Mouse (Mus musculus) MEL (cell line): ENCODE measurements around the gene Pelp1. TPM values are rescaled to one million over a fixed set of nuclear protein-coding genes. Genes with fewer than 3 reads are reported as not detected.

Source experiments
- DNase-seq: peaks from one replicate; pipeline ENCODE4 v3.0.0; 2011; ENCODE audit warnings: low read depth, low spot score
- H3K27ac ChIP-seq: 2 replicates; pipeline ENCODE4 v1.5.1; 2012; ENCODE audit warnings: low read depth, mild to moderate bottlenecking, control low read depth, low read length, moderate library complexity; ENCODE audit not compliant: control insufficient read depth
- H3K27me3 ChIP-seq, 2 experiments: fragments of 150-350 bp in 1 of 2; sonication (generic) in 1 of 2; 2 replicates each; pipeline ENCODE4 v1.6.1; 2012; ENCODE audit warnings: low read length in 2 of 2, mild to moderate bottlenecking in 2 of 2, improper control_type of control experiment in 1 of 2, moderate library complexity in 1 of 2; ENCODE audit not compliant: insufficient read depth in 2 of 2, control insufficient read depth in 1 of 2
- H3K36me3 ChIP-seq, 2 experiments: 2 replicates each; pipeline ENCODE4 v1.6.1; 2012 to 2014; ENCODE audit warnings: low read length in 2 of 2, improper control_type of control experiment in 1 of 2, inconsistent platforms in 1 of 2, mild to moderate bottlenecking in 1 of 2; ENCODE audit not compliant: insufficient read depth in 2 of 2, control insufficient read depth in 1 of 2
- H3K4me1 ChIP-seq, 2 experiments: fragments of 150-350 bp in 1 of 2; sonication (generic) in 1 of 2; 2 replicates each; pipeline ENCODE4 v1.6.1; 2012; ENCODE audit warnings: low read length in 2 of 2, improper control_type of control experiment in 1 of 2, mild to moderate bottlenecking in 1 of 2; ENCODE audit not compliant: insufficient read depth in 2 of 2, control insufficient read depth in 1 of 2
- H3K4me3 ChIP-seq, 2 experiments: fragments of 150-350 bp in 1 of 2; sonication (generic) in 1 of 2; 2 replicates each; pipeline ENCODE4 v1.5.1; 2012; ENCODE audit warnings: low read depth in 2 of 2, low read length in 2 of 2, mild to moderate bottlenecking in 2 of 2, moderate library complexity in 2 of 2, control low read depth in 1 of 2, improper control_type of control experiment in 1 of 2; ENCODE audit not compliant: control insufficient read depth in 1 of 2, insufficient read depth in 1 of 2
- H3K79me2 ChIP-seq: 2 replicates; pipeline ENCODE4 v1.6.1; 2012; ENCODE audit warnings: mild to moderate bottlenecking, low read length, moderate library complexity; ENCODE audit not compliant: control insufficient read depth, poor library complexity, insufficient read depth
- H3K9ac ChIP-seq: 2 replicates; pipeline ENCODE4 v1.6.1; 2012; ENCODE audit warnings: low read depth, mild to moderate bottlenecking, control low read depth, low read length, moderate library complexity; ENCODE audit not compliant: control insufficient read depth, poor library complexity, severe bottlenecking
- H3K9me3 ChIP-seq: fragments of 150-350 bp; sonication (generic); replicated peaks from 2 replicates; pipeline ENCODE4 v1.6.1; 2012; ENCODE audit warnings: mild to moderate bottlenecking, low read length, improper control_type of control experiment, moderate library complexity; ENCODE audit not compliant: insufficient read depth
- BHLHE40 ChIP-seq: IDR thresholded peaks from 2 replicates; pipeline ENCODE4 v1.6.1; 2012; ENCODE audit warnings: low read depth, mild to moderate bottlenecking, inconsistent platforms, low read length, improper control_type of control experiment, borderline replicate concordance
- CHD1 ChIP-seq: IDR thresholded peaks from 2 replicates; pipeline ENCODE4 v1.6.1; 2012; ENCODE audit warnings: low read depth, mild to moderate bottlenecking, inconsistent platforms, low read length, improper control_type of control experiment
- CHD2 ChIP-seq: IDR thresholded peaks from 2 replicates; pipeline ENCODE4 v1.6.1; 2011; ENCODE audit warnings: low read length, improper control_type of control experiment
- CTCF ChIP-seq, 3 experiments: IDR thresholded peaks in 2 of 3; conservative IDR thresholded peaks in 1 of 3; 2 replicates each; pipeline ENCODE4 v1.5.1; 2011 to 2012; ENCODE audit warnings: low read length in 3 of 3, low read depth in 2 of 3, mild to moderate bottlenecking in 2 of 3, improper control_type of control experiment in 1 of 3, inconsistent platforms in 1 of 3, mixed read lengths in 1 of 3, moderate library complexity in 1 of 3; ENCODE audit not compliant: control insufficient read depth in 1 of 3, insufficient read depth in 1 of 3, poor library complexity in 1 of 3, severe bottlenecking in 1 of 3
- E2F4 ChIP-seq: IDR thresholded peaks from 2 replicates; pipeline ENCODE4 v1.6.1; 2011; ENCODE audit warnings: low read depth, low read length, improper control_type of control experiment, borderline replicate concordance
- ETS1 ChIP-seq: IDR thresholded peaks from 2 replicates; pipeline ENCODE4 v1.6.1; 2012; ENCODE audit warnings: low read depth, mild to moderate bottlenecking, inconsistent platforms, low read length, improper control_type of control experiment, moderate library complexity
- GABPA ChIP-seq: IDR thresholded peaks from 2 replicates; pipeline ENCODE4 v1.6.1; 2012; ENCODE audit warnings: low read depth, mild to moderate bottlenecking, inconsistent platforms, low read length, improper control_type of control experiment, moderate library complexity
- GATA1 ChIP-seq: IDR thresholded peaks from 2 replicates; pipeline ENCODE4 v1.6.1; 2011; ENCODE audit warnings: low read depth, low read length, improper control_type of control experiment
- KAT2A ChIP-seq: conservative IDR thresholded peaks from 2 replicates; pipeline ENCODE4 v1.6.1; 2012; ENCODE audit warnings: low read depth, low read length, improper control_type of control experiment, inconsistent platforms
- MAFK ChIP-seq: IDR thresholded peaks from 2 replicates; pipeline ENCODE4 v1.6.1; 2011; ENCODE audit warnings: low read depth, mild to moderate bottlenecking, low read length, improper control_type of control experiment, borderline replicate concordance
- MAZ ChIP-seq: IDR thresholded peaks from 2 replicates; pipeline ENCODE4 v1.6.1; 2012; ENCODE audit warnings: low read depth, mild to moderate bottlenecking, inconsistent platforms, low read length, improper control_type of control experiment
- MEF2A ChIP-seq: IDR thresholded peaks from 2 replicates; pipeline ENCODE4 v1.6.1; 2014; ENCODE audit warnings: low read depth, mild to moderate bottlenecking, inconsistent platforms, low read length, improper control_type of control experiment; ENCODE audit not compliant: poor library complexity, insufficient replicate concordance, severe bottlenecking; ENCODE audit errors: extremely low read depth
- MXI1 ChIP-seq: IDR thresholded peaks from 2 replicates; pipeline ENCODE4 v1.6.1; 2011; ENCODE audit warnings: mild to moderate bottlenecking, low read depth, low read length, improper control_type of control experiment
- NELFE ChIP-seq: IDR thresholded peaks from 2 replicates; pipeline ENCODE4 v1.6.1; 2011; ENCODE audit warnings: low read depth, low read length, improper control_type of control experiment
- POLR2AphosphoS2 ChIP-seq: IDR thresholded peaks from 2 replicates; pipeline ENCODE4 v1.6.1; 2011; ENCODE audit warnings: low read length, improper control_type of control experiment
- RAD21 ChIP-seq: IDR thresholded peaks from 2 replicates; pipeline ENCODE4 v1.6.1; 2011; ENCODE audit warnings: mild to moderate bottlenecking, low read depth, low read length, improper control_type of control experiment
- TBP ChIP-seq: IDR thresholded peaks from 2 replicates; pipeline ENCODE4 v1.8.0; 2011; ENCODE audit warnings: low read depth, low read length, improper control_type of control experiment
- TCF12 ChIP-seq: IDR thresholded peaks from 2 replicates; pipeline ENCODE4 v1.6.1; 2014; ENCODE audit warnings: low read depth, mild to moderate bottlenecking, inconsistent platforms, low read length, improper control_type of control experiment, moderate library complexity
- USF2 ChIP-seq, 2 experiments: IDR thresholded peaks; 2 replicates each; pipeline ENCODE4 v1.6.1; 2011 to 2012; ENCODE audit warnings: improper control_type of control experiment in 2 of 2, low read length in 2 of 2, borderline replicate concordance in 1 of 2, inconsistent platforms in 1 of 2, low read depth in 1 of 2, mild to moderate bottlenecking in 1 of 2; ENCODE audit not compliant: insufficient read depth in 1 of 2
- ZKSCAN1 ChIP-seq: IDR thresholded peaks from 2 replicates; pipeline ENCODE4 v1.6.1; 2012; ENCODE audit warnings: low read depth, mild to moderate bottlenecking, inconsistent platforms, low read length, improper control_type of control experiment, moderate library complexity
- polyA plus RNA-seq, 2 experiments: library from polyadenylated mRNA; stranded (reverse) in 1 of 2; unstranded in 1 of 2; fragments of >175 nt in 1 of 2; fragments of >200 nt in 1 of 2; gene quantifications; 2 replicates each; pipeline versions ENCODE4 v1.2.1 to v1.2.4; 2012; ENCODE audit warnings: low replicate concordance in 2 of 2, low read depth in 1 of 2; ENCODE audit not compliant: insufficient read length in 2 of 2, insufficient read depth in 1 of 2, missing spikeins in 1 of 2
- total RNA-seq: library from RNA; depleted of rRNA; stranded (reverse); fragments of 300-350 nt; gene quantifications from 2 replicates; pipeline ENCODE4 v1.2.3, GENCODE M21; 2012

Pelp1 gene
- total and polyA plus RNA-seq, 3 experiments = 50.6 to 70.1 TPM; not detected in 1

- no peaks in the 10 kb centered on the region for H3K36me3 ChIP-seq
Observed at GRCm38 (mm10) chr11:70419486-70419885, 9.7 kb upstream of the Pelp1 start.

DNA sequence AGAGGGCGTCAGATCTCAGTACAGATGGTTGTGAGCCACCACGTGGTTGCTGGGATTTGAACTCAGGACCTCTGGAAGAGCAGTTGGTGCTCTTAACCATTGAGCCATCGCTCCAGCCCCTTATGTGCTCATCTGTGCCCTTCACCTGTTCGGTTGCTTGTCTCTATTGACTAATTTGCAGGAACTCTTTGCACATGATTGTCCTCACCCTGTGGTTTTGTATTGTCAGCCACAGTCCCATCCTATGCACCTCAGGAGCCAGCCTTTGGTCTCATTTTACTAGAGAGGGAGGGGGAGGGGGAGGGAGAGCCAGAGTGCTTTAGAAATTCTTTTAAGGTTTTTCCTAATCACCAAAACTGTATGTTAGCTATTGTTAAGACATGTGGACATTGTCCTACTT, 8.4 kb upstream of the Pelp1 start:
- DNase-seq = no peak
- Histone ChIP-seq H3K9ac (no peak overlapping the region), H3K79me2 (no peaks in the 10 kb centered on the region), H3K36me3 (no peaks in the 10 kb centered on the region), H3K27ac (no peak overlapping the region), H3K4me3 (no peak overlapping the region), H3K27me3 (peaks cover 4 to 18% of the 10 kb centered on the region in 2 experiments), H3K9me3 (no peaks in the 10 kb centered on the region), H3K4me1 (no peaks in the 10 kb centered on the region)
- no peak for TF ChIP-seq E2F4
- 0 out of 6 replicates have a peak, but pooled peaks of 1 of the 3 experiments have one; percentile 13 for TF ChIP-seq CTCF (IDR thresholded peaks at IDR 0.05 in 2 of 3, conservative IDR thresholded peaks at IDR 0.05 in 1 of 3; ENCODE audit: control insufficient read depth in 1 of 3, insufficient read depth in 1 of 3, low read depth in 2 of 3, low read length in 3 of 3, poor library complexity in 1 of 3, severe bottlenecking in 1 of 3)

More at GRCm38 (mm10) chr11:70419486-70419885, 9.7 kb upstream of the Pelp1 start:
- no peak overlapping the region for H3K9ac ChIP-seq
- no peak for DNase-seq
- H3K9me3 ChIP-seq = no peaks in the 10 kb centered on the region
- H3K4me3 ChIP-seq = no peak overlapping the region
- H3K4me1 ChIP-seq = no peaks in the 10 kb centered on the region
- no peak overlapping the region for H3K27ac ChIP-seq
- H3K27me3 ChIP-seq = peaks cover 6 to 18% of the 10 kb centered on the region in 2 experiments
- TF ChIP-seq TCF12 (no peak), E2F4 (no peak), NELFE (no peak), MEF2A (no peak), RAD21 (no peak), MXI1 (no peak), CTCF (IDR thresholded peaks at IDR 0.05 in 2 of 3, conservative IDR thresholded peaks at IDR 0.05 in 1 of 3; ENCODE audit: control insufficient read depth in 1 of 3, insufficient read depth in 1 of 3, low read depth in 2 of 3, low read length in 3 of 3, poor library complexity in 1 of 3, severe bottlenecking in 1 of 3) (no peak), ETS1 (no peak), KAT2A (no peak), CHD1 (no peak), MAFK (no peak), CHD2 (no peak), GABPA (no peak), USF2 (IDR thresholded peaks at IDR 0.05; ENCODE audit: borderline replicate concordance in 1 of 2, insufficient read depth in 1 of 2, low read depth in 1 of 2, low read length in 2 of 2) (no peak), MAZ (no peak), GATA1 (no peak), BHLHE40 (no peak), POLR2AphosphoS2 (no peak), TBP (no peak), ZKSCAN1 (no peak)
- H3K79me2 ChIP-seq = no peaks in the 10 kb centered on the region
